Mouse (Mus musculus) embryo, embryonic 11 days (tissue): ENCODE data around the gene Jak3.
"Not testable (repeated sequence)": the region's sequence is repeated elsewhere in the genome, so short reads cannot be mapped to it uniquely, and the experiment has no call there.

Experiments
- DNase-seq: peaks from one replicate; pipeline ENCODE4 v3.0.0-alpha.2; 2015

Jak3 gene

DNA sequence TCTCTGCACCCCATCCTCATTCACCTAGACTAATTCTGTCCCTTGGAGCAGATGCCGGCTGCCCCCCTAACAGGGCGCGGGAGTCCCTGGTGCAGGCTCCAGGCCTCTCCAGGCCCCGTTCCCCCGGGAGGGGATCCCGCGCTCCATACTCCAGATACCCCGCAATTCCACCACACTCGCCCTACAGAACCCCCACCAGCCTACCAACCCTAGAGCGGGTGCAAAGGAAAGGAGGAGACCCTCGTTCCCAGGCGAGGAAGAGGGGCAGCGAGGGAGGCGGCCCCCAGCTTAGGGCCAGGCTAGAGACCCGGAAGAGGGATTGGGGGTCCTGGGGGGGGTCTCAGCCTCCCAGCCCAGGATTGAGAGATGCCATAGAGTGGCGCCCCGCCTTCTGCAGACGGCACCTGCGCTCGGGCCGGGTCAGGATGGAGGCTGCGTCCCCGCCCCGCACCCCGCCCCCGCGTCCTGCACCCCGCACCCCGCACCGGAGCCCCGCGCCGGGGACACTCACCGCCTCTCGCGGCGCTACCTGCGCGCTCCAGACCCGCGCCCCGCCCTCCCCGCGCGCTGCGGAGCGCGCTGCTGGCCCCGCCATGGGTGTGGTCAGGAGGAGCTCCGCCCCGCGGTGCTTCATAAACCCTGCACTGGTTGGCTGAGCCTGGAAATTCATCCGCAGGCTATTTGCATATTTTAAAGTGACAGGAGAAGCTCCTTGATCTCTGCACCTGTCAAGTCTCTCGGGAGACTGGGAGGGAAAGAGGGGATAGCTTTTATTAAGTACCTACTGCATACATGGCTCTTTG, 49.2 kb downstream of the Jak3 start, which contains the start of gene Fcho1:
Gene Fcho1, minus strand, starts transcription at position 595 of the 803 bp plus-strand sequence.
- DNase-seq: peak; percentile 92

DNA sequence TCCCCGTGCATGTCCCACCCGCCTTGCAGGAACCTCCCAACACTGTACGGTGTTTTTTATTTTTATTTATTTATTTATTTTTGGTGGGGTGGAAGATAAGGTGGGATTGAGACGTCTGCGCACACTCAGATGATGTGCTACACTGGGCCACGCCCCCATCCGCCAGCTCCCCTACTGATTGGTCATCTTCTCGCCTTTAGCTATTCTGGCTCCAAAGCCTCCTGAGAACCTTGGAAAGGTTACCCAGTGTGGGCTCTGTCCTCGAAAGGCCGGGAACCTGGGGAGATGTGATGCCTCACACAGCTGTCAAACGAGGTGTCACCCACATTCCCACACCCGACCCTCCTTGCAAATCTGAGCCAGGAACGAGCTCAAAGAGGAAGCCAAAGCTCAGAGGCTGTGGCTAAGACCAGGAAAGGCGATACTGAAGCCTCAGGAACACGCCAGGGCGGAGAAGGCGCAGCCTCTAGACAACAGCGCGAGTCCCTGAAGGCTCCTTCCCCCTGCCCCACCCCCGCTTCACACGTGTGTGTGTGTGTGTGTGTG, 52.2 kb downstream of the Jak3 start:
- DNase-seq: peak; percentile 61

DNA sequence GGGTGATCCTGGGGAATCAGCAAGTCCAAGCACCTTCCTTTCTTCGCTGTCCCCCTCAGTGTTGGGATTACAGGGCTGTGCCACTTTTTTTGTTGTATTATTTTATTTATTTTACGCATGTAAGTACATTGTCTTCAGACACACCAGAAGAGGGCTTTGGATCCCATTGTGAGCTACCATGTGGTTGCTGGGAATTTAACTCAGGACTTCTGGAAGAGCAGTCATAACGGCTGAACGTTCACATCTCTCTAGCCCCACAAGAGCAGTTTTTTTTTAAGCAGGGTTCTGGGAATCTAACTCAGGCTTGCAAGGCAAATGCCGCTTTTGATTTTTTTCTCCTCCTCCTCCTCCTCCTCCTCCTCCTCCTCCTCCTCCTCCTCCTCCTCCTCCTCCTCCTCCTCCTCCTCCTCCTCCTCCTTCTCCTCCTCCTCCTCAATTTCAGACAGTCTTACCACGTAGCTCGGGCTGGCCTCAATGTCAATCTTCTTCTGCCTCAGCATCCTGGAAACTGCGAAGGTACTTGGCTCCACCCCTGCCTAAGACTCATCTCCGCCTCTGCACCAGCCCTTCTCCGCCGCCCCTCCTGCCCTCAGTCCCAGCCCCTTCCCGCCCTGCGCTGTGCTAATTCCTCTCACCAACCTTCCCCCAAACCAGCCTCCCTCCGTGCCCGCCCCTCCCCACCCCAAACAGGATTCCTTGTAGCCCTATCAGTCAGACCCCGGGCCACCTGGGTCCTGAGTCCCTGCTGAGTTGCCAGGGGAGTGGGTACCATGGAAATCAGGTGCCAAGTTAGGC, 52.9 kb downstream of the Jak3 start:
- peak; percentile 44 for DNase-seq

DNA sequence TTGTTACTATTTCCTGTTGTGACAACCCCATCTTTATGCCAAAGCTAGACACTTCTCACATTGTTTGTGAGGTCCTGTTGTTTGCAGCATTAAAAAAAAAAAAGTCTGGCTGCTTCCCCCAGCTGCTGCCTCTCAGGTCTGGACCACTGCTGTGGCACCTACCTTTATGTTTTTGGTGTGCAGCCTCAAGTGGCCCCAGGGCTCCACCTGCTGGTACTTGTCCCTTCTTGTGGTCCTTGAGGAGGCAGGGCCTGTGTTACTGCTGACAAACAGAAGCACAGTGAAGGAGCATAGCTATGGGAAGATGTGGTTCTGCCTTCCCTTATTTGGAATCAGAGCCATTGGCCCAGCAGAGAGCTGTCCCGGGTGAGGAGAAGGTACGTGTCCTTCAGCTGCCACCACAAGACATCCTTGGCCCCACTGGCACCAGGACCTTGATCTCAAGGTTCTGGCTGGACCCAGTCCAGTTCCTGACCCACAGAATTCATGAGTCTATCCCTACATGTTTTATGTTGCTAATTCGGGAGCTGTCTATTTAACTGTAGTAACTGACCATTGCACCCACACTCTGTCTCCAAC, 55.6 kb downstream of the Jak3 start:
- DNase-seq: peak; percentile 55

DNA sequence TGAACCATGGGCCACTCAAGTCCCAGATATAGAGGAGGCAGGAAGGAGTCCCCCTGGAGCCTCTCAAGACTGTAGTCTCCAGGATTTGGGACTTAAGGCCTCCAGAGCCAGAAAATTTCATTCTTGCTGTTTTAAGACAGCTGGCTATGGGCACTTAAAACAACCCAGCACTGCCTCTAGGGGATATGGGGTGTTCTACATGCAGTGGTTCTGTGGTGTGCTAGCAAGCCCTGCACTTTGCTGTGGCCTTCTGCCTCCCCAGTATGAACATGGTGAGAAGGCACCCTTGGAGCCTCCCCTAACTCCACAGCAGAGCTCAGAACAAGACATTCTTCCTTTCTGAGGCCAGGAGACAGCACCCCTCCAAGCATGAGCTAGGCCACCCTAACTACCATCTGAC, 62.2 kb downstream of the Jak3 start:
- DNase-seq: not testable (repeated sequence)
